Mouse (Mus musculus) forebrain, embryonic 10.5 days (tissue): ENCODE data around the gene Slu7. TPM values are rescaled to one million over a fixed set of nuclear protein-coding genes. Genes with fewer than 3 reads are reported as not detected.

Experiments used
- DNase-seq: peaks from one replicate; pipeline ENCODE4 v3.0.0-alpha.2; 2017; ENCODE audit warnings: low spot score; ENCODE audit errors: extremely low spot score
- H3K27ac ChIP-seq: fragments of 300-500 bp; sonication (generic); 2 replicates; pipeline ENCODE4 v1.5.1; 2016; ENCODE audit warnings: mild to moderate bottlenecking
- H3K27me3 ChIP-seq: fragments of 300-500 bp; sonication (generic); 2 replicates; pipeline ENCODE4 v1.6.1; 2016; ENCODE audit warnings: mild to moderate bottlenecking; ENCODE audit not compliant: poor library complexity, severe bottlenecking
- H3K36me3 ChIP-seq: fragments of 300-500 bp; sonication (generic); replicated peaks from 2 replicates; pipeline ENCODE4 v1.6.1; 2016; ENCODE audit warnings: mild to moderate bottlenecking, moderate library complexity
- H3K4me1 ChIP-seq: fragments of 300-500 bp; sonication (generic); 2 replicates; pipeline ENCODE4 v1.6.1; 2016
- H3K4me3 ChIP-seq: fragments of 300-500 bp; sonication (generic); 2 replicates; pipeline ENCODE4 v1.5.1; 2016; ENCODE audit warnings: mild to moderate bottlenecking, moderate library complexity
- H3K9me3 ChIP-seq: fragments of 300-500 bp; sonication (generic); 2 replicates; pipeline ENCODE4 v1.6.1; 2016; ENCODE audit warnings: mild to moderate bottlenecking, moderate library complexity
- WGBS: fragments of 180-500 bp; shearing (Covaris S2); methylation state at CpG from one replicate; pipeline ENCODE4 v1.1.7; 2016; 5-methylcytosine and 5-hydroxymethylcytosine counted together
- polyA plus RNA-seq: library from polyadenylated mRNA; unstranded; fragments of >200 nt; fragmentation: Nextera tagmentation; extraction: Ambion mirVana; gene quantifications from 2 replicates; pipeline ENCODE4 v1.2.1, GENCODE M21; 2016

The Slu7 gene
- 52.0 and 53.7 TPM in 2 replicates for polyA plus RNA-seq

DNA sequence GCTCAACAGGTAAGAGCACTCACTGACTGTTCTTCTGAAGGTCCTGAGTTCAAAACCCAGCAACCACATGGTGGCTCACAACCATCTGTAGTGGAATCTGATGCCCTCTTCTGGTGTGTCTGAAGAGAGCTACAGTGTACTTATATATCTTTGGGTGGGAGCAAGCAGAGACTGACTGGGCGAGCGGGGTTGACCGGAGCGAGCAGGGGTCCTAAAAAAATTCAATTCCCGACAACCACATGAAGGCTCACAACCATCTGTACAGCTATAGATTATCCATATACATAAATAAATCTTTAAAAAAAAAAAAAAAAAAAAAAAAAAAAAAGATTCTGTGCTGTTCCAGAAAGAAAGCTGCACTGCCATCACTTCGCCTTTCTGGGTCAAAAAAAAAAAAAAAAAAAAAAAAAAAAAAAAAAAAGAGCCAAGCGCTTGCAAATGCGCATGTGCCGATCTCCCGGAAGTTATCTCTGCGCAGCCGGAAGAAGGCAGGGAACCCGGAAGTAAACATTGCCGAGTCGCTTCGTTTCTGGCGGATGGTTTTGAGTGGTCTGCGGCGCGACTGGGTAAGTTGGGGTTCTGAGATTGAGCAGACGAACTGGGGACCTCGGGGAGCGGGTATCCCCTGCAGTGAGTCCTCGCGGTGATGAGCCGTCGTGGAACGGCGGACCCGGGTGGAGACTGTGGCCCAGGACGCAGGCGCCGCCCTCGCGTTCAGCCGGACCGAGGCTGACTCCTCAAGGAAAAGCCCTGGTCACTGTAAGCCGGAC, at the start of gene Slu7:
Gene Slu7, plus strand, starts transcription at position 491 of the 770 bp plus-strand sequence.
- Histone ChIP-seq H3K9me3 (no peaks in the 10 kb centered on the region; the same call in 1 of the 2 replicates), H3K4me1 (peaks cover 11% of the 10 kb centered on the region), H3K36me3 (peaks cover 13% of the 10 kb centered on the region), H3K4me3 (peak within 1 kb of the TSS; percentile 90), H3K27me3 (no peaks in the 10 kb centered on the region), H3K27ac (peak within 1 kb of the TSS; percentile 84)
- 9% methylated on average over 38 of the region's 38 CpGs for WGBS
- peak; percentile 81 for DNase-seq

DNA sequence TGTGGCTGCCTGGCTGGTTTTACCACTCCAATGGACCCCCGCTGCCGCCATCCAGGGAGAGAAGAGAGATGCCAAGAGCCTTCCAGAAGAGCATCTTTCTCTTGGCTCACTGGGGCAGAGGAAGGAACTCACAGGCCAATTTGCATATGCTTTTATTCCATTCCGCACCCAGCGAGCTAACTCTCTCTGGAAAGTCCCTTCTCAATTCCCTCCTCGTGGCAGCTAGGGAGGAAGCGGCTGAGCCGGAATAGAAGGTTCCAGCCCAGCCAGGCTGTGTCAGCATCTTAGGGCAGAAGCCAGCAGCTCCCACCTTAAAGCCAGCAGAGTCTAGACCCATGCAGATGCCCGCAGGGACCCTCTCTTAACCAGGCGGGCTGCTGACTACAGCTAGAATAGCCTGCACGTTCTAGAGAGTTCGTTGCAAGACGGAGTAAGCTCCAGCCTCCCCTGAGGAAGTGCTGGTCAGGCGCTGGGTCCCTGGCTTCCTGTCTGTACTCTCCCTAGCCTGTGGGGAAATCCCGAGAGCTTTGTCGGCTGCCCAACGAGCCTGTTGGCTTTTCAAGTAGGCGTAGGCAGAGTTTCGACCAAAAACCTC, 48.4 kb upstream of the Slu7 start:
- no peaks in the 10 kb centered on the region for H3K9me3 ChIP-seq
- 2% methylated on average over 18 of the region's 18 CpGs for WGBS
- peak; percentile 55 for DNase-seq
- peak overlapping the region; percentile 79 for H3K27ac ChIP-seq
- peaks cover 15% of the 10 kb centered on the region for H3K4me1 ChIP-seq
- H3K27me3 ChIP-seq: peaks cover 25% of the 10 kb centered on the region
- H3K36me3 ChIP-seq: no peaks in the 10 kb centered on the region
- H3K4me3 ChIP-seq: peak overlapping the region; percentile 48

DNA sequence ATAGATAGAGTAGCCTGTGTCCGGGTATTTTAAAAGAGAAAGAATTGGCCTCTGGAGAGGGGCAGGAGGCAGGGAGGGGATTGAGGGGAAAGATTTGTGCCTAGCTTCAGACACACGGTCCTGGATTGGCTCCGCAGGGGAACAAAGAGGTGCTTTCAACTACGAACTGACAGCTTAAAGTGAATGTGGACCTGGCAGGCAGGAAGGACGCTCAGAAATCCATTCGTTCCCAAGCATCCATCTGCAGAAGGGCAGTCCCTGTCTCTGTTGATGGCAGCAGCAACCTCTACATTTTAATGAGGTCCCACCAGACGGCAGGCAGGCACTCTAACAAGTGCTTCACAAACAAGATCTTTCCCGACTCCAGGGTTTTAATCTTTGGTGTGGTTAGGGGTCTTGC, 47.8 kb upstream of the Slu7 start:
- Histone ChIP-seq H3K9me3 (no peaks in the 10 kb centered on the region), H3K4me1 (peaks cover 15% of the 10 kb centered on the region), H3K4me3 (peak overlapping the region; percentile 48), H3K36me3 (no peaks in the 10 kb centered on the region), H3K27ac (peak overlapping the region; percentile 79), H3K27me3 (peaks cover 25% of the 10 kb centered on the region)
- 2% methylated on average over 8 of the region's 8 CpGs for WGBS
- peak; percentile 30 for DNase-seq

DNA sequence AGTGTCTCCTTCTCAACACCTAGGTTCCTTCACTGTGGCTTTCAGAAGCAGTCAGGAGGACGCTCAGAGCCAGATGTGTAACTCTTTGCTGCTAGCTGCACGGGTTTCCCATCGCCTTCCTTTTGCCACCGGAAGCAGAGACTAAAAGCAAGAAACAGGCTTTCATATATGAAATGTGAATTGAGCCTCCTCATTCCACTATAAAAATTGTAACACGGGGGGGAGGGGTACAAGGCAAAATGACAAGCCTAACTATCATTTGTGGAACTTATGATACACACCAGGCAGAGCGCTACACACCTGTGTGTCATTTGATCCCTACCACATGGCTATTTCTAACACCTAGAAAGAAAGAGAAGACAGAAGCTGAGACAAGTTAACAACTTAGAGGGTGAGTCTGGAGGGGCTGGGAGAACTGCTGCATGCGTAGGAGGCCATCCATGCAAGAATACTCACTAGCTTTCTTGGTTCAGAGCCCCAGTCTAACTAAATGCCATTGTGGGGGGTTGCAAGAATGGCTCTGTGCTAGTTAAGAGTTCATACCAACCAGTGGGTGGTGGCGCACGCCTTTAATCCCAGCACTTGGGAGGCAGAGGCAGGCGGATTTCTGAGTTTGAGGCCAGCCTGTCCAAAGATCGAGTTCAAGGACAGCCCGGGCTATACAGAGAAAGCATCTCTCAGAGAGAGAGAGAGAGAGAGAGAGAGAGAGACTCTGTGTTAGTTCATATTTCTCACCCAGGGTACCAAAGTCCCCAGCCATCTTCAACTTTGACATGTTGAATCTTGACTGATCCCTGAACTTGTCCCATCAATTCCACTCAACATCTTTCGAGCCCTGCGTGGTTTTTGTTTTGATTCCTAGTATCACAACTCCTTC, 46.3 kb upstream of the Slu7 start:
- no peak overlapping the region for H3K4me3 ChIP-seq
- WGBS: 92% methylated on average over 14 of the region's 14 CpGs
- no peaks in the 10 kb centered on the region for H3K36me3 ChIP-seq
- peaks cover 25% of the 10 kb centered on the region for H3K27me3 ChIP-seq
- H3K4me1 ChIP-seq: peaks cover 15% of the 10 kb centered on the region
- no peak overlapping the region for H3K27ac ChIP-seq
- H3K9me3 ChIP-seq: no peaks in the 10 kb centered on the region
- DNase-seq: no peak

DNA sequence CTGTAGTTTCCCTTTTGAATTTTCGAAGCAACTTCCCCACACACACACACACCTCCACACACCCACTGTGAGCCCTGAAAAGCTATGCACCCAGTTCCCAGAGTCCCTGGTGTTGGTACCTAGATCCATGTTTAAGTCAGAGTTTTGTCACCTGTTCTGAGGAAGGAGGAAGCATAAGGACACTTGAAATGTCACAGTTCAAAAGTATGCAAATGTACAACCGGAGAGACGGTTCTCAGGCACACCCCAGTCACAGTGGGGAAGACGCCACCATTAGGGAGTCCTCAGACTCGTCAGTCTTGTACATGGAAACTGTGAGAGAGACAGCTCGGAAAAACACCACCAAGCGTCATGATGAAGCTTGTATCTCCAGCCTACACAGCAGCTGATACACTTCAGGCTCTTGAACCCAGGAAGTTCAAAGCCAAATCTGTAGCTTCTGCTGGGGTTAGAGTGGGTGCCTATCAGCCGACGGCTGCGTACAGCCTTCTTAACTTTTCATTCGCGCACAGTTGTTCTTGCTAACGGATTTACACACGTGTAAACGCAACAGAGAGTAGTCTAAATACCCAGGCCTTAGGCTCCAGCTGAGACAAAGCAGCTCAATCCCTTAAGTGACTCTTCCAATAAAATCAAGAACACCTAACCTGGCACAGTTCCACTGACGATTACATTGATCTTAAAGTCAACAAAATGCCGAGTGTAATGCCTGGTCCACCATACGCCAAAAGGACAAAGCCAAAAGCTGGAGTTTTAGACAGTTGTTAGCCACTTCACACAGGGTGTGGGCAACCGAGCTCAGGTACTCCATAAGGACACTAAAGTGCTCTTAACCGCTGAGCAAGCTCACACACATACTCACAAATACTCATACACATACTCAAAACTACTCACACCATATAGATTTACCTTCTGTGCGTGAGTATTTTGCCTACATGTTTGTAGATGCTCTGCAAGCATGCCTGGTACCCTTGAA, 45.1 kb upstream of the Slu7 start:
- 92% methylated on average over 21 of the region's 21 CpGs for WGBS
- peaks cover 15% of the 10 kb centered on the region for H3K4me1 ChIP-seq
- H3K9me3 ChIP-seq: no peaks in the 10 kb centered on the region

DNA sequence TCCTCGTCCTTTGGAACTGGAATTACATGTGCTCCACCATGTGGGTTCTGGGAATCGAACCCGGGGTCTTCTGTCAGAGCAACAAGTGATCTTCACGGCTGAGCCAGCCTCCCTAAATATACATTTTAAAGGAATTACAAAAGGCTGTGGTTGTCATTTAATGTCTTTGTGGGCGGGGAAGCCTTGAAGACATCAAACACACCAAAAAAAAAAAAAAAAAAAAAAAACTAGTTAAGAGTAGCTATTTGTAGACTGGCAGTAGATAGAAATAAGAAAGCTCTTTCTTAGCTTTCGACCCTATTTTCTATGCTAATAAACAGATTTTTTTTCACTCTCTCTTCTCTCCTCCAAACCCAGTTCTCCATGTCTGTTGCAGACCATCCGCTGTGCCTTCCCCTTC, 44.4 kb upstream of the Slu7 start:
- Histone ChIP-seq H3K4me1 (peaks cover 15% of the 10 kb centered on the region), H3K27ac (no peak overlapping the region), H3K36me3 (no peaks in the 10 kb centered on the region), H3K4me3 (no peak overlapping the region), H3K27me3 (peaks cover 25% of the 10 kb centered on the region), H3K9me3 (no peaks in the 10 kb centered on the region)
- WGBS: 90% methylated on average over 7 of the region's 7 CpGs
- DNase-seq: no peak

More for the DNA sequence above, 45.1 kb upstream of the Slu7 start:
- no peak for DNase-seq
- peaks cover 25% of the 10 kb centered on the region for H3K27me3 ChIP-seq
- H3K27ac ChIP-seq: no peak overlapping the region
- no peak overlapping the region for H3K4me3 ChIP-seq
- no peaks in the 10 kb centered on the region for H3K36me3 ChIP-seq

DNA sequence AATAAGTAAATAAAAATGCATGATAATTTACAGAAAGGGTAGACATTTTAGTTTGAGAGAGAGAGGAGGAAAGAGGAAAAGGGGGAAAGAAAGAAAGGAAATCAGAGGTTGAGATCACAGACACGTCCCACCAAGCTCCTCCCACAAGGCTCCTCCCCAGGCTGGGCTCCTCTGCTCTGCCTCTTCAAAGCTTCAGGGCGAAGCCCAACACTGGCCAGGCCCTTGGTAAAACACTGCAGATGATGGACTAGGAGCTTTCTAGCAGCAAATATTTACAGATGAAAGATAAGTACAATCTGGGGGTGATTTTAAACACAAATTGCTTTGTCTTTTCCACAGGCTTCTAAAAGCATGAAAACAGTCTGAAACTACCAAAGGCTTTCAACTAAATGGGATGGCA, 40.8 kb upstream of the Slu7 start:
- DNase-seq: no peak
- no peak overlapping the region for H3K4me3 ChIP-seq
- 34% methylated on average over 2 of the region's 2 CpGs for WGBS
- peaks cover 7% of the 10 kb centered on the region; the same call in 1 of the 2 replicates for H3K4me1 ChIP-seq
- no peaks in the 10 kb centered on the region for H3K27me3 ChIP-seq
- H3K9me3 ChIP-seq: no peaks in the 10 kb centered on the region
- H3K27ac ChIP-seq: no peak overlapping the region
- no peaks in the 10 kb centered on the region for H3K36me3 ChIP-seq

DNA sequence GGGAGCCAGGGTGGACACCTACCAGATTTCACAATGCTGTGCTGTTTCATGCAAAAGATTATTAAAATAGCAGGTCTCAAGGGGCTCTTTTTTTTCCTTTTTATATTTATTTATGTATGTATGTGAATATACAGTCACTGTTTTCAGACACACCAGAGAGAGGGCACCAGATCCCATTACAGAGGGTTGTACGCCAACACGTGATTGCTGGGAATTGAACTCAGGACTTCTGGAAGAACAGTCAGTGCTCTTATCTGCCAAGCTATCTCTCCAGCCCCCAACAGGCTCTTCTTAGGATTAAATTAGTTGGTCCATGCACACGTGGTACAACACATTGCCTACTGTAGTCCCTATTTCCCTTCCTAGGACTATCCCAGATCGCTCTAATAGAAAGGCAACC, 40.2 kb upstream of the Slu7 start:
- Histone ChIP-seq H3K4me3 (no peak overlapping the region), H3K9me3 (no peaks in the 10 kb centered on the region), H3K36me3 (no peaks in the 10 kb centered on the region), H3K4me1 (peaks cover 7% of the 10 kb centered on the region; the same call in 1 of the 2 replicates), H3K27me3 (no peaks in the 10 kb centered on the region), H3K27ac (no peak overlapping the region)
- 92% methylated on average over 4 of the region's 4 CpGs for WGBS
- DNase-seq: no peak

DNA sequence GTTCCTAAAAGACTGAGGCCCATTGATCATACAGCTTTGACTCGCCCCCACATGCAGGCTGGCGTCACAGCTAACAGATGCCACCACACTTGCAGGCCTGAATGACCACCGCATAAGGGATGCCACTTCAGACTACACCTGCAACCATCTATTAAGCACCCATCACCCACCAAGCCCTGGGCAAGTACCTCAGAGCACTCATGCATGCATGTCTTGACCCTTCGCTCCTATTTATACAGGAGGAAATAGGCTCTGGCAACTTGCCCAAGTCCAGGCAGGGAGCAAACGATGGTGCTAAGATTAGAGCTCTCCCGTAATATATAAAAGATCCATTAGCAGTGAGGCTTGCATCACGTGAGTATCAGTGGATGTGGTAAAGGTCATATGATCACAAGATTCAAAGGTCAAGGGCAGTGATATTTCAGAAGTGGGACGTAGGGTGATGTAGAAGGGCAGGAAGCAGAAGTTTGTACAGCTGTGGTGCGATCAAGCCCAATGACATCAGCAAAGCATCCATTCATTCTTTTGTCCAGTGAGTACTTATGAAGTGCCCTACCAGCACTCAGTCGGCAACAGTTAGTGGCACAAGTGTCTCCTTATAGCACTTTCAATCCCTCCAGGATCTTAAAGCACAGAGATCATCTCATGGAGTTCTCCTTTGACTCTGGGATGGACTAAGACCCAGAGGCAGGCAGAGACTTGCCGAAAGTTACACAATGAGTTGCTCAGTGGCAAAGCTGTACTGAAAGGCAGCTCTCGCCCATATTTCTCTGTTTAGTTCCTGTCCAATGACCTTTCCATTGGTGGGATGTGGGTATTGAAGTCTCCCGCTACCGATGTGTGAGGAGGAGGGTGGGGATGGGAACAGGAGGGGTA, 38.2 kb upstream of the Slu7 start:
- WGBS: 92% methylated on average over 14 of the region's 14 CpGs
- Histone ChIP-seq H3K4me3 (no peak overlapping the region), H3K27ac (no peak overlapping the region), H3K4me1 (peaks cover 7% of the 10 kb centered on the region; the same call in 1 of the 2 replicates), H3K9me3 (no peaks in the 10 kb centered on the region), H3K36me3 (no peaks in the 10 kb centered on the region), H3K27me3 (no peaks in the 10 kb centered on the region)
- no peak for DNase-seq

DNA sequence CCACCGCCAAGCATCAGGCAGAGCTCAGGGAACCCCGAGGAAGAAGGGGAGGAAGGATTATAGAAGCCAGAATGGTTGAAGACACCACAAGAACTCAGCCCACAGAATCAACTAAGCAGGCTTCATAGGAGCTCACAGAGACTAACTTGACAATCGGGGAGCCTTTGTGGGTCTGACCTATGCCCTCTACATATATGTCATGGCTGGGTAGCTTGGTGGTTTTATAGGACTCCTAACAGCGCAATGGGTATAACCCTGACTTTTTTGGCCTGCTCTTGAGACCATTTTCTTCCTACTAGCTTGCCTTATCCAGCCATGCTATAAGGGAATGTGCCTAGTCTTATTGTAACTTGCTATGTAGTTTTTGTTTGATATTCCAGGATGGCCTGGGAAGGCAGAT, 37.3 kb upstream of the Slu7 start:
- DNase-seq: no peak
- no peaks in the 10 kb centered on the region for H3K9me3 ChIP-seq
- no peak overlapping the region for H3K27ac ChIP-seq
- 91% methylated on average over 4 of the region's 4 CpGs for WGBS
- peaks cover 7% of the 10 kb centered on the region; the same call in 1 of the 2 replicates for H3K4me1 ChIP-seq
- no peak overlapping the region for H3K4me3 ChIP-seq
- H3K36me3 ChIP-seq: no peaks in the 10 kb centered on the region
- no peaks in the 10 kb centered on the region for H3K27me3 ChIP-seq

DNA sequence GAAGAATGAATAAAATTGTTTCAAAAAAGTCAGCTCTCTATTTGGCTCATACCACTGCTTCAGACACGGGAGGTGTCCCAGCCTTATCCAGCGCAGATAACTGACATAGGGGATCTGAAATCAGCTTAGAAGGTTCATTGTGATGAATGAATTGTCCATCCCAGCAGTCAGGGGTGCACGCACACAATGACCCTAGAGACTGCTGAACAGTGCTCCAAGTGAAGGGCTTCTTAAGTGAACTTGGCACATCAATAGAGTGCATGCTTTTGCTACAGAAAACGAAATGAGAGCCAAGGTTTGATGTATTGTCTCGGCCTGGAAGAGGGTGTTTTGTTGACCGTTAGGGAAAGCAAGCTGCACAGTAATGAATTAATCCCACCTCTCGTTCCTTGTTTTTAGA, 36.9 kb upstream of the Slu7 start:
- DNase-seq: no peak
- H3K4me3 ChIP-seq: no peak overlapping the region
- H3K36me3 ChIP-seq: no peaks in the 10 kb centered on the region
- 62% methylated on average over 7 of the region's 7 CpGs for WGBS
- peaks cover 7% of the 10 kb centered on the region; the same call in 1 of the 2 replicates for H3K4me1 ChIP-seq
- no peaks in the 10 kb centered on the region for H3K27me3 ChIP-seq
- no peak overlapping the region for H3K27ac ChIP-seq
- H3K9me3 ChIP-seq: no peaks in the 10 kb centered on the region
